Mouse (Mus musculus) E14TG2a.4 (cell line): Measurements from ENCODE around the gene Taf5l.

Source experiments
- H3K27me3 ChIP-seq: 2 replicates; pipeline ENCODE4 v1.6.1; 2014; ENCODE audit warnings: low read length, control low read depth; ENCODE audit not compliant: insufficient read depth
- H3K36me3 ChIP-seq: 2 replicates; pipeline ENCODE4 v1.6.1; 2014; ENCODE audit warnings: low read length, control low read depth; ENCODE audit not compliant: insufficient read depth
- H3K4me1 ChIP-seq: replicated peaks from 2 replicates; pipeline ENCODE4 v1.6.1; 2014; ENCODE audit warnings: low read depth, low read length, control low read depth
- H3K4me3 ChIP-seq: replicated peaks from 2 replicates; pipeline ENCODE4 v1.5.1; 2014; ENCODE audit warnings: mild to moderate bottlenecking, low read length
- H3K9me3 ChIP-seq: 2 replicates; pipeline ENCODE4 v1.6.1; 2014; ENCODE audit warnings: low read length, control low read depth
- CTCF ChIP-seq: conservative IDR thresholded peaks from 2 replicates; pipeline ENCODE4 v1.5.1; 2014; ENCODE audit warnings: low read length
- NANOG ChIP-seq: IDR thresholded peaks from 2 replicates; pipeline ENCODE4 v1.6.1; 2014; ENCODE audit warnings: borderline replicate concordance, low read length, mixed read lengths
- POU5F1 ChIP-seq: IDR thresholded peaks from 2 replicates; pipeline ENCODE4 v1.6.1; 2014; ENCODE audit warnings: low read length, borderline replicate concordance

The Taf5l gene

DNA sequence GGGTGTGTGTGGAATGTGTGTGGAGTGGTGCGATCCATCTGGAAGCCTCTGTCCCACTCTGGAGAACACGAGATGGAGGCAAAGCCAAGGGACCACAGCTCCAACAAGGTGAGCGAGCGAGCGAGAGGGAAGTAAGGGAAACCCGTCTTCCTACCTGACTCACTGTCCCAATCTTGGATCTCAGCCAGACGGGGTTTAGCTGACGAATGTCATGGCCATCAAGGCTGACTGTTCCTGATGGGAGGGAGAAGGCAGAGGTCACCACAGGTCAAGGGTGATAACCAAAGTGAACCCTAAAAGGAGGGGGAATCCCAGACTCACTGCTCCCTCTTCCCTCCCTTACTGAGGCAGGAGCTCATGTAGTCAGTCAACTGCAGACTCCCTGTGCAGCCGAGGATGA is 61.1 kb downstream of the Taf5l start:
- H3K4me3 ChIP-seq: no peak overlapping the region
- no peaks in the 10 kb centered on the region for H3K9me3 ChIP-seq
- H3K27me3 ChIP-seq: no peaks in the 10 kb centered on the region
- peaks cover 65% of the 10 kb centered on the region for H3K36me3 ChIP-seq
- H3K4me1 ChIP-seq: peaks cover 15% of the 10 kb centered on the region
- TF ChIP-seq CTCF (no peak), NANOG (no peak), POU5F1 (no peak)

- Histone ChIP-seq H3K4me1 (peaks cover 15% of the 10 kb centered on the region), H3K36me3 (peaks cover 63% of the 10 kb centered on the region), H3K27me3 (no peaks in the 10 kb centered on the region), H3K4me3 (no peak overlapping the region), H3K9me3 (no peaks in the 10 kb centered on the region)
- TF ChIP-seq POU5F1 (no peak), NANOG (no peak), CTCF (no peak)
Measured at GRCm38 (mm10) chr8:123959473-123959872, 61.7 kb downstream of the Taf5l start.

GRCm38 (mm10) chr8:123958130-123958529 is 63.1 kb downstream of the Taf5l start:
- Histone ChIP-seq H3K9me3 (no peaks in the 10 kb centered on the region), H3K4me3 (no peak overlapping the region), H3K27me3 (no peaks in the 10 kb centered on the region), H3K4me1 (peaks cover 15% of the 10 kb centered on the region), H3K36me3 (peaks cover 68% of the 10 kb centered on the region)
- no peak for TF ChIP-seq POU5F1
- no peak for TF ChIP-seq CTCF
- no peak for TF ChIP-seq NANOG

DNA sequence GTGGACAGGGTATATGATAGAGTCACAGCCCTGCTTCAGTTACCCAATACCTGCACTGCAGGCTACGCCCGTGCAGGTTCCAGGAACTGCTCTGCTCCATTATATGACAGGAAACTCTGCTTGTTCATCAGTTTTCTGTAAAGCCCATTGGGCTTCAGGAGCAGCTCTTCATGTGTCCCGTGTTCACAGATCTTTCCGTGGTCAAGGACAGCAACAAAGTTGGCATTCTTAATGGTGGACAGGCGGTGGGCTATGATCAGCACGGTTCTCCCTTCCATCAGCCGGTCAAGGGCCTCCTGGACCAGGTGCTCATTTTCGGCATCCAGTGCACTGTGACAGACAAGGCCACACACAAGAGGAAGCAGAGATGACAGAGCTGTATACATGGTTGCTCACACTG is 67.0 kb downstream of the Taf5l start:
- H3K9me3 ChIP-seq: no peaks in the 10 kb centered on the region
- peaks cover 30% of the 10 kb centered on the region for H3K4me1 ChIP-seq
- TF ChIP-seq CTCF (no peak), POU5F1 (no peak), NANOG (no peak)
- no peaks in the 10 kb centered on the region for H3K27me3 ChIP-seq
- H3K4me3 ChIP-seq: no peak overlapping the region
- H3K36me3 ChIP-seq: peaks cover 42% of the 10 kb centered on the region

DNA sequence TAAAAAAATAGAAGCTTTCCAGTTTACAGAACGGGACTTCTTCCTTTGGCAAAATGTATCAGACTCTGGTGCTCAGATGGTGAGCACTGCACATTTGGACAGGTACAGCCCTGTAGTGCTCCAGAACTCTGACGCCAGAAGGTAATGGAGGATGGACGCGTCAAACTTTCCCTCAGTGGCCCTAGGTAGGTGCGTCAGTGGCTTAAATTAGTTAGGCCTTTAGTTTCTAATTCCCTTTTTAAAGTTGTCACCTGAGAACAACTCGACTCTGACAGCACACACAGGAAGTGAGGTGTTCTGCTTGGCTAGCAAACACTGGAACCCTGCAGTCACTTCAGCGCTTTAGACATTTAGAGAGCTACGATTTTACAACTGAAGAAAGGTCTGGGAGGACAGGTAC is 67.5 kb downstream of the Taf5l start:
- Histone ChIP-seq H3K36me3 (peaks cover 39% of the 10 kb centered on the region), H3K4me1 (peaks cover 28% of the 10 kb centered on the region), H3K27me3 (no peaks in the 10 kb centered on the region), H3K9me3 (no peaks in the 10 kb centered on the region), H3K4me3 (no peak overlapping the region)
- TF ChIP-seq POU5F1 (no peak), NANOG (no peak), CTCF (no peak)

- H3K4me3 ChIP-seq: peak overlapping the region; percentile 99
- no peaks in the 10 kb centered on the region for H3K9me3 ChIP-seq
- TF ChIP-seq POU5F1 (no peak), CTCF (peak; percentile 81)
- H3K36me3 ChIP-seq: peaks cover 40% of the 10 kb centered on the region
- no peaks in the 10 kb centered on the region for H3K27me3 ChIP-seq
- H3K4me1 ChIP-seq: peaks cover 25% of the 10 kb centered on the region
Measured at GRCm38 (mm10) chr8:123950077-123950802, 71.0 kb downstream of the Taf5l start.

- peaks cover 25% of the 10 kb centered on the region for H3K4me1 ChIP-seq
- peak overlapping the region; percentile 99 for H3K4me3 ChIP-seq
- H3K36me3 ChIP-seq: peaks cover 45% of the 10 kb centered on the region
- no peaks in the 10 kb centered on the region for H3K9me3 ChIP-seq
- no peak for TF ChIP-seq POU5F1
- TF ChIP-seq NANOG: no peak
- no peak for TF ChIP-seq CTCF
- no peaks in the 10 kb centered on the region for H3K27me3 ChIP-seq
Measured at GRCm38 (mm10) chr8:123949686-123949986, 71.6 kb downstream of the Taf5l start.

DNA sequence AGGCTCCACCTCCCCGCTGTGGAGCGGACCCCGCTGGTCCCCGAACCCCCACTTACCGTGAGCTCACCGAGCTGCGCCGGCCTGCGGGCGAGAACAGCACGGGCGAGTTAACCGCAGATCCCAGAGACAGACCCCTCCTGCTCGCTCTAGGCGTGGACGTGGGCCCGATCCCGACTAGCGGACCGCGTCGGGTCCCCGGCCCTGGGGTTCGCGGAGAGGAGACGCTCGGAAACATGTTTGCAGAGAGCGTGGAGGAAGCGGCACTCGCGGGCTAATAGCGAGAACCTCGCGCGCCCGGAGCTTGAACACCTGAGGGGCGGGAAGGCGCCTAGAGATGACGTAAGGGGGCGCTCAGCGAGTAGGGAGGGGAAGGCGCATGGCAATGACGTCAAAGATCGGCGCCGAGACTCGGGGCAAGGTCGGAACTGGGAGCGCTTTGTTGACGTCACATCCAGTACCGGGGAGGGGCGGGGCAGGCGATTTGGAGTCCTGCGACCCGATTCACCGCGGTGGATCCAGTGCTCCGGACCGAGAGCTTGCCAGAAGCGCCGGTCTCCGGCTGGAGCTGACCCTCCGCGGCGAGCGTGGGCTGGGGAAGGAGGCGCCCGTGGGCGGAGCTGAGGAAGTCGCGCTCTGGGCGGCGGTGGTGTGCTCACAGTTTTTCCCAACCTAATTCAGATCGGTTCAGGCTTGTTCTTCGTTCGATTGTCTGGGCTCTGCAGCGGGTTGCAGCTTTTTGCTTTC is 72.1 kb downstream of the Taf5l start, which contains the start of gene Nup133:
Nup133 (minus strand) TSS at position 324 of the 744 bp plus-strand sequence.
- peaks cover 44% of the 10 kb centered on the region for H3K36me3 ChIP-seq
- peaks cover 25% of the 10 kb centered on the region for H3K4me1 ChIP-seq
- peak within 1 kb of the TSS; percentile 99 for H3K4me3 ChIP-seq
- no peaks in the 10 kb centered on the region for H3K27me3 ChIP-seq
- H3K9me3 ChIP-seq: no peaks in the 10 kb centered on the region
- no peak for TF ChIP-seq CTCF
- TF ChIP-seq NANOG: no peak
